Mouse (Mus musculus): ENCODE measurements at regions not wholly inside any gene's neighbourhood (a gene's known extent, or its start where the extent isn't known, plus 50 kb on each side); places are given as distances from the start of the nearest gene placed in this dataset.

DNA sequence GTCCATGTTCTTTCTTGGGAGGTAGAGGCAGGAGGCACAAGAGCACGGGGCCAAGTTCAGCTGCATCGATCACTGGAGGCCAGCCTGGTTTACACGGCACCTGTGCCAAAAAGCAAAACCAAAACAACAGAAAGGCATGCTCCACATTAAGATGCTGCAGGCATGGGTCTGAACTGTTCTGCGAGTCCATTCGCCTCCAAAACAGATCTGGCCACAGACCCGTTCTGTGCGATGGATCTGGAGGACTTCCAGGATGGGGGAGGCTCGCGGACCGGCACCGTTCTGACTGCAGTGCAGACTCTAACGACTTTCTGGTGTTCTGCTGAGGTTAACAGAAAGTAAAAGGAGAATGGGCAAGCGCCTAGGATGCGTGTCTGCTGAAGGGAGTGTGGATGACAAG, 52.3 kb downstream of the A230072I06Rik start:
- WGBS: 84% methylated on average over 14 of the region's 14 CpGs
- H3K4me3 ChIP-seq: no peak overlapping the region
- H3K27me3 ChIP-seq (ENCODE audit: low read depth, poor library complexity, severe bottlenecking): peaks cover 60% of the 10 kb centered on the region
- no peak overlapping the region for H3K27ac ChIP-seq
- H3K9me3 ChIP-seq (replicated peaks): no peaks in the 10 kb centered on the region
- peaks cover 23% of the 10 kb centered on the region for H3K4me1 ChIP-seq
- no peaks in the 10 kb centered on the region for H3K36me3 ChIP-seq
- DNase-seq (ENCODE audit: low spot score): no peak

DNA sequence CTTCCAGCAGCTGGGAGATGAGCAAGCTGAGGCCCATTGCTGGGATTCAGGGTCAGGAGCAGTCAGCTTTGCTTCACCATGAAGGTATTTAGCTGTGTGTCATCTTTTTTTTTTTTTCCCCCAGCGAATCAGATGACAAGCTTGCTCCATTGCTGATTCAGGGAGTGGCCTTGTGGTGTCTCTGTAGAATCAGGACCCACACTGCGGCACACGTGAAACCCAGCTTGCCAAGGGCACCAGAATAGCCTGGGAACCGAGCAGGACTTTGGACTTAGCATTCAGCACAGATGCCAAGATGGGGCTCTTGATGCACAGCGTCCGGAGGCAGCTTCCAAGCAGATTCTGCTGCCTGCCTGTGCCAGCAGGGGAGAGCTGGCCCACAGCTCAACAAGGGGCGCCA, 53.0 kb downstream of the A230072I06Rik start:
- H3K9me3 ChIP-seq (replicated peaks): no peaks in the 10 kb centered on the region
- H3K36me3 ChIP-seq: no peaks in the 10 kb centered on the region
- DNase-seq (ENCODE audit: low spot score): no peak
- H3K4me1 ChIP-seq: peaks cover 23% of the 10 kb centered on the region
- H3K27ac ChIP-seq: no peak overlapping the region
- no peak overlapping the region for H3K4me3 ChIP-seq
- 86% methylated on average over 7 of the region's 7 CpGs for WGBS
- peaks cover 66% of the 10 kb centered on the region for H3K27me3 ChIP-seq (ENCODE audit: low read depth, poor library complexity, severe bottlenecking)

DNA sequence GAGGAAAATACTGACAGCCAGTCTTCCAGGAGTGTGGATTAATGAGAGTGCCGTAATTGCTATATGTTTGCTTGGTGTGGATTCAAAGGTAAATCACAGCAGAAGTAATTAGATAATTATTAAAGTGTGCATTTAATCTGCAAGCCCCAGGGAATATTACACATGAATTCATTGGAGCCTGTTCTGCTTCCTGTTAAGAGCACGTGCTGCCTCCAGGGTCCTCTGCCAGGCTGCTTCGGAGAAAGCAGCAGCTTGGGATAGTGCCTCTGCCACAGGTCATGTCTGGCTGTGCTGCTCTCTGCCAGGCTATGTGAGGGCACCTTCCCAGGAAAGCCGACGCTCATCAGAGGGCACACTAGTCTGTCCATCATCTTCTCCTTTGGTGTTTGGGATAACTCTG, 55.5 kb downstream of the A230072I06Rik start:
- DNase-seq (ENCODE audit: low spot score): no peak
- peaks cover 52% of the 10 kb centered on the region for H3K27me3 ChIP-seq (ENCODE audit: low read depth, poor library complexity, severe bottlenecking)
- H3K4me3 ChIP-seq: no peak overlapping the region
- peaks cover 16% of the 10 kb centered on the region for H3K4me1 ChIP-seq
- 59% methylated on average over 5 of the region's 5 CpGs for WGBS
- H3K9me3 ChIP-seq (replicated peaks): no peaks in the 10 kb centered on the region
- no peak overlapping the region for H3K27ac ChIP-seq
- no peaks in the 10 kb centered on the region for H3K36me3 ChIP-seq

DNA sequence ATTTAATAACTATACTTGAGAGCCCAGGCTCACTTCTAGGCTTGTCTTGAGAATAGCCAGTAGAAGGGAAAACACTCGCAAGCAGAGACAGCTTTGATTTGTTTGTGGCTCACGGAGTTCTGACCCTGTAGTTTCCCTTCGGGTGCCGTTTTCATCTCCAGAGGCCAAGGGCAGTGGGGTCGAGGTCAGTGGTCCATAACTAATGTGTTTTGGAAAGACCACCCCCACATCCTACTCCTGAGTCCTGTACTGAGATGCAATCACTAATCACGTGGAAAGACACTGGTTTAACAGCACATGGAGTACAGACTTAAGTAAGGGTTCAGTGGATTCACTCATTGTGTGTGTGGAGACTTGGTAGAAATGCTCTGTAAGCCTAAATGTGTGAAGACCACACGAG, 56.0 kb downstream of the A230072I06Rik start:
- WGBS: 42% methylated on average over 7 of the region's 7 CpGs
- DNase-seq (ENCODE audit: low spot score): no peak
- peaks cover 19% of the 10 kb centered on the region for H3K4me1 ChIP-seq
- H3K27ac ChIP-seq: no peak overlapping the region
- no peaks in the 10 kb centered on the region for H3K9me3 ChIP-seq (replicated peaks)
- H3K4me3 ChIP-seq: no peak overlapping the region
- peaks cover 50% of the 10 kb centered on the region for H3K27me3 ChIP-seq (ENCODE audit: low read depth, poor library complexity, severe bottlenecking)
- no peaks in the 10 kb centered on the region for H3K36me3 ChIP-seq

DNA sequence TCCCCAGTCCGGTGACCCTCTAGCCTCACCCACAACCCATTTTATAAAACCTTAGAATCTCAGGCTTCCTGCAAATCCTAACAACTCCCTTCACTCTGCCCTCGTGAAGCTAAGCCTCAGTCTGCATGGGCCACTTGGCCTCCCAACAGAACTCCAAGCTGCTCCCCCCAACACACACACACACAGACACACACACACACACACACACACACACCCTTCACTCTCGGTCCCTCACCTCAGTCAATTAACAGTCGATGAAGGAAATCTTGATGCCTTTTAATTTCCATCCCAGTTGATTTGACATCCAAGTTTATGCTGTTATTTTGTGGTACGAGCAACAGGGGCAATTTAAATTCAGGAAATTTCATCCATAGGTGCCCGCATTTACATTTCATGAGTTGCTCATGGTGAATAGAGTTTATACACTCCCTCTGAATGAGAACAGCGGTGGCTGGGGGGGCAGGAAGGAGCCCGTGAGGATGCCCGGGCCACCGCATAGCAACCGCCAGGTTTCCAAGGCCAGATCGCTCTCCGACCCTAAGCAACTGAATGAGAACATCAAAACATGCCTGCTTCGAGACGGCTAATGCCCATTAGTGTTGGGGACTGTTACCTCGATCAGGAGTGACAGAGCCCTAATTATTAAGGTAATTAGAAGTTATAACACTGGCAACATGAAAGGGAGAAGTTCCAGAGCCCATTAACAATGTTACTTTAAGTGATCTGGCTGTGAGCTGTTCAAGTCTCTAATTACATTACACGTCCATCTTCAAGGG, 55.8 kb upstream of the Sox1 start:
- peaks cover 9% of the 10 kb centered on the region for H3K4me1 ChIP-seq
- H3K27me3 ChIP-seq (ENCODE audit: low read depth, poor library complexity, severe bottlenecking): peaks cover 20% of the 10 kb centered on the region; the same call in 1 of the 2 replicates
- no peaks in the 10 kb centered on the region for H3K9me3 ChIP-seq (replicated peaks)
- H3K36me3 ChIP-seq: no peaks in the 10 kb centered on the region
- no peak overlapping the region for H3K27ac ChIP-seq
- no peak for DNase-seq (ENCODE audit: low spot score)
- 62% methylated on average over 17 of the region's 17 CpGs for WGBS
- H3K4me3 ChIP-seq: no peak overlapping the region

DNA sequence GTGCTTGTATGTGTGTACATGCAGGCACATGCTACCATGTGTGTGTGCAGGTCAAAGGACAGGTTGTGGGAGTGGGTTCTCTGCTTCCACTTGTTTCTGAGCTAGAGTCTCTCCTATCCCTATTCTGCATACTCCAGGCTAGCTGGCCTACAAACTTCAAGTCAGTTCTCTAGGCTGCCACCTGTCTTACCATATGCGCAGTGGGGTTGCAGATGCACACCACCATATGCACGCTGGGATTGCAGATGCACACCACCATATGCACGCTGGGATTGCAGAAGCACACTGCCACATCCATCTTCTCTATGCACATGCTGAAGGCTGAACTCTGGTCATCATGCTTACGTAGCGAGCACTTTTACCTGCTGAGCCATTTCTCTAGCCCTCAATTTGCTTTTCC, 54.1 kb upstream of the Sox1 start:
- Histone ChIP-seq H3K27me3 (ENCODE audit: low read depth, poor library complexity, severe bottlenecking) (peaks cover 10% of the 10 kb centered on the region; the same call in 1 of the 2 replicates), H3K27ac (no peak overlapping the region), H3K36me3 (no peaks in the 10 kb centered on the region), H3K4me3 (no peak overlapping the region), H3K9me3 (replicated peaks) (no peaks in the 10 kb centered on the region), H3K4me1 (peaks cover 8% of the 10 kb centered on the region)
- WGBS: 93% methylated on average over 5 of the region's 5 CpGs
- no peak for DNase-seq (ENCODE audit: low spot score)

Measured in limb, embryonic 10.5 days (tissue).